Mouse (Mus musculus): ENCODE results near the gene Tenm2.
A peak's percentile ranks its signal among the peaks of the same experiment; 100 is the strongest.

Gene Tenm2

DNA sequence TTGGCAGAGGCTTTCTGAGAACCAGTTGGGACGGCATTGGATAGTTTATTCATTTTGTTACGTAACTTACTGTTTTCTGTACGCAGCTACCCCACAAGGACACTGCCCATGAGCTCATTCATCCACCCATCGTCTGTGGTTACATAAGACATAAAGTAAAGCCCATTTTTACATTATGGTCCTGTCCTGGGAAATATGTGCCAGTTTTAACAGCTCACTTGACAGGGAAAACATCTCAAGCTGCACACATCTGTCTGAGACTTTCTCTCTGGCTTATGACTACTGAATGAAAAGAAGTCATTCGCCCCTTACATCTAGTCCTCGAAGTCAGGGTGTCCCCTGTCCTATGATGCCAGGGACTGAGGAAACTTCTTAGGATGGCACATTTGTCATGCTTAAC lies 884.4 kb downstream of the Tenm2 start:
- DNase-seq (ENCODE audit: low spot score): no peak

DNA sequence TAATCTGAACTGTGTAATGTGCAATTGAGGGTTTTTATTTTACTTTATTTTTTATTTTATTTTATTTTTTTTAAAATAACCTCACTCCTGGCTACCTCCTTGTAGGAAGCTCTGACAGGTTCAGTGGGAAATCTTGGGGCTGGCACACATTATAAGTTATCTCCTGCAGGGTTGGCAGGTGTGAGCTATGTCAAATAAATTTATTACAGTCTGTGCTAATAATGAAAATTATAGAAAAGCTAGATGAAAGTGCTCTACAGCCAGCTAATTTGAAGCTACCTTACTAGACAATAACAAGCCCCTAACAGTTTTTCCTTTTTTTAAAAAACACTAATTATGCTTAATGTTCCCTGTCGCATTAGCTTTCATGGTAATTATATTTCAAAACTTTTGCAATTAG lies 885.5 kb downstream of the Tenm2 start:
- no peak for DNase-seq (ENCODE audit: low spot score)

DNA sequence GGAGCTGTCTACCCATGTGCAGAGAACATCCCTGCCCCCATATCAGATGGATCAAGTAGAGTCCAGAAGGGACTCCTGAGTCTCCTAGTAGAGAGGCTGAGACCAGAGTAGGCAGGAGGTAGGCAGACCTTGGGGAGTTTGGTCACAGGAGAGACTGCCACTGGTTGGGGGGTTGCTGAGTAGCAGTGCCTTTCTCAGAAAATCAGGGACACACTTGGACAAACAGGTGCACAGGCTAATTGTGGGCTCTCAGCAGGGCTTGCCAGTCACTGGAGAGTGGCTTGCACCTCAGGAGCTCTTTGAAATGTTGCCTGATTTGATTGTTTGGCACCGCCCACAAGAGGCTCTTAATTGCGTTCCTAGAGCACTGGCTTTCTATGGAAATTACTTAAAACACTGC lies 885.9 kb downstream of the Tenm2 start:
- no peak for DNase-seq (ENCODE audit: low spot score)

DNA sequence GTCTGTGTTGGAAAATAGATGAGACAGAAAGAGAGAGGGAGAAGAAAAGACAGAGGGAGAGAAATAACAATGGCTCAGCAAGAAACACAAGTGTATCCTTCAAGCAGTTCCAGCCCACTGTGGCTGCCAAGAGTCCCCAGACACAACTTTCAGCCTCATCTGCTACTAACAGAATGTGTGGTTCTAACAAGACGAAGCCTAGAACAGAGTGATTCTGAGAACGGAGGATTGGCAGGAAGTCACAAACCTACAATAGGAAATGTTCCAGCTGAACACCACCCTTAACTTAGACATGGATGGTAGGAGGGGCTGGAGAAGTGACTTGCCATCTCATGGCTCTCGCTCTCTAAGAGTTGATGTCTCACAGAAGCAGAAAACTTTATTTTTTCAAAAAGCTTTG lies 894.0 kb downstream of the Tenm2 start:
- no peak for DNase-seq (ENCODE audit: low spot score)

DNA sequence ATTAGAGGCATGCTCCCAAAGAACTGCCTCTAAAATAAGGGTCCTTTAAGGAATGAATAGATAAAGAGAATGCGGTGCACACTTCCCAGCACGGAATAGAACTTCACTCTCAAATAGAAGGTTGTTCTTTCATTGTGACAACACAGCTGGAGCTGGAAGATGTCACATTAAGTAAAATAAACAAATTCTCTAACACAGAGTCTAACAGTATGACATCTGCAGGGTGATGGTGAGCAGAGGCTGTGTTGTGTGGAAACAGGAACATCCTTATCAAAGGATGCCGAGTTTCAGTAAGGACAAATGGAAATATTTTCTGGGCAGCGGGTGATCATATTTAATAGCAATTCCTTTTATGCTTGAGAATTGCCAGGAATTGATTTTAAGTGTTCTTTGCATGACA lies 897.3 kb downstream of the Tenm2 start:
- DNase-seq (ENCODE audit: low spot score): no peak

DNA sequence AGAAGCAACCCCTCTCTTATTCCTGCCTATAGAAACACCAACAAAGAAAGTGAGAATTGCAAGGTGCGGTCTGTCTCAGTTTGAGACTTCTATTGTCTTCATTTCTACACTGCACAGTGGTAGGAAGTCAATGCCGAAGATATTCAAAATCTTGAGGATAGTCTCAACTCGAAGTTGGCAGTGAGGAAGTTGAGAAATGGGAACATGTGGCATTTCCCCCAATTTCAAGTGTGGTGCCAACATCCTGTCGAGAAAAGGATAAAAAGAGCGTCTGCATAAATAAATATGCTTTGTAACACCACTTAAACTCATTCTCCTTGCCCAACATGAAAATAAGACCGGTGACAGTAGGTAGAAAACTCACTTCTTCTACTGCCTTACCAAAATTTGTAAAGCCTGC lies 898.7 kb downstream of the Tenm2 start:
- no peak for DNase-seq (ENCODE audit: low spot score)

DNA sequence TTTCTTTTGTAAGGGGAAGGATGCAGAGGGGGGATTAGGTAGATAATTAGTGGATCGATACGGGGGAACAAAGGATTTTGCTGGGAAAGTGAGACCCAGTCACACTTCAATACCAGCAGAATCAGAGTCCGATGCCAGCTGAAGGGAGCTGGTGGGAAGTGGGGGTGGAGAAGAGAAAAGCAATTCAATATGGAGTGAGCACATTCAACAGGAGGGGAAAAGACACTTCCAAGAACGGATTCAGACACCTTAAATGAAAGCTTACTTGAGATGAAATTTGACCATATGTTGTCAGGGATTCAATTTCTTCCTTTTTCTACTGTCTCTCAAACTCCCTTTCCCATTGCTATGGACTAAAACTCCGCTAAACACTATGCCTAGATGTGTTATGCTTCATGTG lies 900.6 kb downstream of the Tenm2 start:
- DNase-seq (ENCODE audit: low spot score): no peak

DNA sequence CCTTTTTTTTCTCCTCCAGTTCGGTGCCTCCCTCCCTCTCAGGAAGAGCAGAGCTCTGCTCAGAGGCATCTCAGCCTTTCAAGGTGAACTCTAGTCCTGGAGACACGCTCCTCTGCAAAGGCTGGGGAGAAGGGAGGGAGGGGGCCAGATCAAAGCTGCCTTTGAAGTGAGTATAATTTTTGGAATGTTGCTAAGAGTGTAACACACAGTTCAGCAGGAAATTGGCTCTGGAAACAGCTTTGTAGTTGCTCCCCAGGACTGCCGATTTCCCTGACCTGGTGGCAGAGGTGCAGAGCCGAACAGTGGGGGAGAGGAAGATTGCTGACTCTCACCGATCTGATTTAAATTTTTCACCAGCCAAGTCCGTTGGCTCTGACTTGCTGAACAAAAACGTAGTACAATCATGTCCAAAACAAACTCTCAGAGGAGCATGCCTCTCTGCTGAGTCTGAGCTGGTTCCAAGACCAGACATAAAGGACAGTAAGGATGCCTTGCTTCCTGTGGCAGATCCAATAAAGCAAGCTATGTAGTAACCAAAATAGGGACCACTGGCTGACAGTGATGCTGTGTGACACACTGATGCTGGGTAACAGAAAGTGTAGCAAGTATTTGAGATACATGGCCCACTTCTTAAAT lies 901.5 kb downstream of the Tenm2 start:
- DNase-seq (ENCODE audit: low spot score): no peak

DNA sequence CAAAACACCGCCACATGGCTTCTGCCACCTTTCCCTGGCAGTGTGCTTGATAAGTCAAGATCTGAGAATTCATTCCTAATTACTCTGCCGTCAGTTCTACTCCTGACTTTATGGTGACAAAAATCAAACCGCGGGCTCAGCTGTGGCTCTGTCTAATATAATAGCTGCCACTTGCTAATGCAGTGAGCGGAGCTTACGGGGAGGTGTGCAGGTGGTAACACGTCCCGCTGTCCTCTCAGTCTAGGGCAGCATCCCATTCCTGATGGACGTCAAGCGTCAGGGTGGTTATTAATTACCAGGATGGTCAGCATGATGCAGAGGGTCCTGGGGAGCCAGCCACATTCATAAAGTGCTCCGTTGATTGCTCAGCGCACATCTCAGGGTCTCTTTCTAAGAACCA lies 903.5 kb downstream of the Tenm2 start:
- no peak for DNase-seq (ENCODE audit: low spot score)

DNA sequence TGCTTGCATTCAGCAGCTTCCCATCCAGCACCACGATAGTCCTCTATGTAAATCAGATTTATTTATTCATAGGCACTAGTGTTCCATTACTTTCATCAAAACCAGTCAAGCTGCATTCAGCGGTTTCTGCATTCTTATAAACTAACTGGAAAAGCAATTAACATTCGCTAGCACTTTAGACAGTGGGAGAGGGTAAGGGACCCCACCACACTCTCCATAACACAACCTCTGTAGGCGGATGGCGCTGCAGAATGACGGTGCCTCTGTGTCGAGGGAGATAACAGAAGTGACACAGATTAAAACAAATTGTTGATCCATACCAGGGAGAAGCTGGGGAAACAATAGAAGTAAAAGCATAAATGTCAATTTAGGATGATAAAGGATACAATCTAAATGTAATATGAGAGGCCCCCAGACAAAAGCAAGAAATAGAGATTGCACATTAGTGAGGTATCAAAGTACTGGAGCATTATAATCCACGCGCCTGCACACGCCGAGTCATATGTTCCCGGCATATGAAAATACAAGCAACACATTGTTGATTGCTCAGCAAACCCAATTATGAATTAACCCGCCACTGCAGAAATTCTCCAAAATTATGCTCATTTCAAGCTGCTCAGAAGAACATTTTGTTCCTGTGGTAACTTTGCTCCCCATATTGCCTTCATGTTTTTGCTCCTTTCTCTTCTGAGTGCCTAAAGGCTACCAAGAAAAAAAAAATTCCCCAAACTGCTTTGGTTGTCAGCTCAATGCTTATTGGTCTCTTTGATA lies 904.2 kb downstream of the Tenm2 start:
- no peak for DNase-seq (ENCODE audit: low spot score)

DNA sequence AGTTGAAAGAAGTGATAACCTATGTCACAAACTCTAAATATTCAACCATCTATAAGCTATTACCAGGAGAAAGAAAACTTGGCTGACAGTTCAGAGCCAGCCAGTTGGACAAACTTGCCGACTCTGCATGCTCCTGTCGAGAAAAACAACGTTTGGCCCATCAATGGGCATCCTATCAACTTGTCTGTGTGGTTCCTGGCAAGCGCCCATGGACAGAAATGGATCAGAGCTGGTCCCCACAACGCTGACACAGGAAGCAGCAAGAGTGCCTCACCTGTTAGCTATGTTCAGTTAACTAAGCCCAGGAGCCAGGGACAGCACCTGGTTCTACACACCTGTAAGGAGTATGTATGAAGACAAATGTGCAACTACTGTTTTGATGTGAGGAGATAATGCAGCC lies 908.5 kb downstream of the Tenm2 start:
- no peak for DNase-seq (ENCODE audit: low spot score)

DNA sequence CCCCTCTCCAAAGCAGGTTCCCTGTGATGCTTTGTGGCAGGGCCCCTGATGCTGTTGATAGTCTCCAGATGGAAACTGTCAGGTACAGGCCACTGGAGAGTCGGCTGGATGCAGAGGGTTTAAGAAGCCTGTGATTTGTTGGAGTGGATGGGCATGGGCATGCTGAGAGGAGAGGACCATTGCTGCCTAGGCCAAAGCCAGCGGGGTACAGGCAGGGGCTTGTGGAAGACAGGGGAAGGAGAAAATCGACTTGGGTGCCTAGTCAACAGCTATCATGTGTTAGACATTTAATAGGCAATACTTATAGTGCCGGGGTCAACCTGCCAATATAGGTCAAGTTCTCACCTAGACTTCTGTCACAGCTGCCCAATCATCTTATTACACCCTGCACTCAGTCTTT lies 926.4 kb downstream of the Tenm2 start:
- no peak for DNase-seq (ENCODE audit: low spot score)

DNA sequence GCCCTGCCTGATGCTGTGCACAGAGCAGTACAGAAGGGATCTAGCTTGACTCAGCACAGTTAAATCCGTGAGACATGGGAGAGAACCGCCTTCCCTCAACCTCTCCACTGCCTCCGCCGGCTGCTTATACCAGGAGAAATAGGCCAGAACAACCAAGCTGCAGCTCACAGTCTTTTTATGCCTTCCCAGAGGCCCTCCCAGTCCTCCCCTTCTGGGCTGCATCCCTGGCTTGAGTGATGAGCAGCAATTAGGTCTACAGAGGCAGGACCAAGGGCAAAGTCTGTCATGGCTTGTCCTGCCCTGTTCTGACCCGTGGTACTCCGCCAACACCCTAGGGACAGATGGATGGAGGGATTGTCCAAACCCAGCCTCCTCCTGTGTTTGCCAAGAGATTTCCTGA lies 928.5 kb downstream of the Tenm2 start:
- DNase-seq (ENCODE audit: low spot score): no peak

DNA sequence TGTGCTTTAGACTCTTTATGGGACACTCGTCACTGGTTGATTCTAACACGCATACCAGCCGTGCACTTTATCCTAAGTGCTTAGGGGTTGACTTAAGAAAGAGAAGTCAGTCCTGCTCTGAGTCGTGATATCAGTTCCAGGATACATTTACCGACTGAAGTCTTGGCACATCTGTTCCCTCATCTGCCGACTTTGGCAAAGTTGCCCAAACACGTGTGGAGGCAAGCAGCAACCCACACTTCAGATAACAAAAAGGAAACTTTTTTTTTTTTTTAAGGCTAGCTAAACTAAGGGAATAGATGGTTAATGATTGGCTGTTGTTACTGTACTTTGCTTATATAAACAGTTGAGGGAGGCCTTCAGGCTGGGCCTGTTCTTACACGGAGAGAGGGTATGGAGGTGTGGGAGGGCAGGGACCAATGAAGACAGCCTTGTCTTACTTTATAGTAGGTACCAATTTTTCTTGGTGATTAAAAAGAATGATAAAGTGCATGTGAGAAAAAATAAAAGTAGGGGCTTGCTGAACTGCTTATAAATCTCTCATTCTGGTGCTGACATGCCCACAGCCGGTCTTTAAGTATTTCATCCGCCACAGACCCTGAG lies 930.3 kb downstream of the Tenm2 start:
- no peak for DNase-seq (ENCODE audit: low spot score)

DNA sequence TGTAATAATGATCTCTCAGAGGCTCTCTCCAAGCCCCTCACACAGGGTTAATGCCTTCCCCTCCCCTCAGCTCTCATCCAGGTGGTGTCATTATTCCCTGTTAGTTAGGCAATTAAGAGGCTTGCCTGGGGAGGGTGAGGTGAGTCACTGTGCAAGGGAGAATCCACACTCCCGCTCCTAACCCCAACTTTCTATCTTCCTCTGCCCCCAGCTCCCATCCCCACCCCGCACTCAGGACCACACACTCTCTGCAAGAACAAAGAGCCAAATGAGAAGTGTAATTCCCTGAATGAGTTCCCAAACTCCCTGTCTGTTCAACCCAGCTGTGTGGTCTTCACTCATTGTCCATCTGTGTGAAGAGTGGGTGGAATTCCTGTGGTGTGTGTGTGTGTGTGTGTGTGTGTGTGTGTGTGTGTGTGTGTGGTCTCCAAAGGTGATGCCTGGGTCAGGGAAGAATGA lies 932.8 kb downstream of the Tenm2 start:
- DNase-seq (ENCODE audit: low spot score): no peak

DNA sequence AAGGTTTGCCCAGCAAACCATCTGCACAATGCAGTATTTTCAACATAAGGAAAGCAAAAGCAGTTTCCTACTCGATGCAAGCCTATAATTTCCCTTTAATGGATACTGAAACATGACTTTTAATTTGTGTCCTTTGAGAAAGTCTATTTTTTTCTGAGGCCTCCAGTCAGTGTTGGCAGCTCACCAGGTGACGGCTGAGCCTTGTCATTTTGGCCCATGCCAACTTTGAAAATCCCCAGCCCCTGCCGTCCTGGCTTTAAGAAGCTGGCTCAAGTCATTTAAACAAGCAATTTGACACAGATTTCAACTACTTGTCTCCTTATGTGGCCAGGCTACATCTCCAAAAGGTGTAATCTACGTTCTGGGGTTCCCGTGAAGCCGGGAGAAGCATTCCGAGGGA lies 933.7 kb downstream of the Tenm2 start:
- no peak for DNase-seq (ENCODE audit: low spot score)

DNA sequence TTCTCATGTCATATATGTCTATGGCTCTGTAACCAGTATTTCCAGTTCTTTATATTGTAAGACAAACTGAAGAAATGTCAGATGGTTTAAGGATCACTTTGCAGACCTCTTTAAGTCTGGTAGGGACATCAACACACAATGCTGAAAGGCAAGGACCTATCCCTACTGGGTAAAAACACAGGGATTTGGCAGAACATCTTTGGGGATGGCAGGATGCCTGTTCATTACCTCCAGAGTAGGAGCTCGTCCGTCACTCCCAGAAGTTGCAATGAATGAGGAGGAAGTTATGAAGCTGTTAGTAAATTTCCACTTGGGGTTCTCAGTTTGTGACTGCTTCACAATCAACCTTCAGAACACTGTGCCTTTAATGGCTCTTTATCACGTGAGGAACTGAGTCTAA lies 939.2 kb downstream of the Tenm2 start:
- no peak for DNase-seq (ENCODE audit: low spot score)

DNA sequence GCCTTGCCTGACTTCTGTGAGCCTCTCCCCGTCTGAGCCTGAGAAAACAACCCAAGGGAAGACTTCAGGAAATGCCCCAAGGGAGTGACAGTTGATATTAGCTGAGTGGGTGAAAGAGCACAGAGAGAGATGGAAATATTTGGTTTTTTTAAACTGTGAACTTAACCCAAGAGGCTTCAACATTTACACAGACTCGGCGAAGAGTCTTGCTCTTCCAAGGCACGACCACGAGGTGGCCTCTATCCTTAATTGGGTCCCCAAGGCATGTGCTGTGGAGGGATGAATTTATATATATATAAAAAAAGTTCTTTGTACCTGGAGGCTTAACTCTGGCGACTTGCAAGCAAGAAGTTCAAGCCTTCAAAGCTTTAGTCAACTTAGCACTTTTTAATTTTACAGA lies 943.6 kb downstream of the Tenm2 start:
- DNase-seq (ENCODE audit: low spot score): no peak

DNA sequence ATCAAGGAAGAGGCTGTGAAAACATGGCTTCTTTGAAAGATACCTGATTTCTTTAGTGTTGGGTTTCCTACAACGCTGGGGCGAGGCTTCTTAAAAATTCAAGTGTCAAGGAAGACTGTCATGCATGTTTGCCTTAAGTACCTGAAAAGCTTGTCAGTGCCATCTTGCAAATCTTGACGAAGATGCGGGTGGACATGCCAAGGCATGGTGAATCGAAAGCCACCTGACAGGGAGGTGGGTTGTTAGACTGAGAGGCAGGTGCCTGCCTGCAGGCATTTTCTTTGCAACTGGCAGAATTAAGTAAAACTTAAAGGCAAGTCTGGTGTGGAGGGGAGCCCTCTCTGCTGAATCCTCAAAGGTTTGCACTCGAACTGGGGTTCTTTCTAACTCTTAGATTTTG lies 949.5 kb downstream of the Tenm2 start:
- DNase-seq (ENCODE audit: low spot score): no peak

DNA sequence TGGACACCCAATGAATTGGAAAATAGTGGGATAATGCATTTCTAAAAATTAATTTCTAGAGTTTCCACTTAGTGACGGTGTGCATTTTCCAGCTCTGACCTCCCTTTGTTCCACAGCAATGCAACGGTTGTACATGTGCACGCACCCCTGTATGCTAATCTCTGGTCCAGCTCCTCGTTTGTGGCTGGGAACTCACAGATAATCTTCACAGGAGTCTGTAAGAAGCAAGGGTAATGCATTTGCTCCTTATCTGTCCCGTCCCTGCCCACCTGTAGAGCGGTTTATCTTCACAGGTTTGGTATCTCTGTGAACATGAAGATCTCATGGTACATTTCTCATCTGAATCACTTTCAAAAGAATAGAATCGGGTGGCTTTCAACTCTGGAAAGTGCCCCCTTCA lies 955.2 kb downstream of the Tenm2 start:
- DNase-seq (ENCODE audit: low spot score): peak; percentile 31

DNA sequence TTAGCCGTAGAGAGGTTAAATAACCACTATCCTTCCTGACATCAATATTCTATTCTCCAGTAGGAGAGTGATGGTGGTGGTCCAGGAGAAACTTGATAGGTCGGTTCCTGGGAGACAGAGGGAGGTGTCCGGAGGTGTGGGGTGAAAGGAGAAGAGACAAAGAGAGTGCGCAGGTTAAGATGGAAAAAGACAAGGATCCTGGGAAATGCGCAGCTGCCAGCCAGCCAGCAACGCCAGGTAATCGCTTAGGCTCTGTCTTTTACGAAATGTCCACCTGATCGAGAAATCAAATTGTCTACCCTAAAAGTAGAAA lies 957.9 kb downstream of the Tenm2 start:
- DNase-seq (ENCODE audit: low spot score): no peak

DNA sequence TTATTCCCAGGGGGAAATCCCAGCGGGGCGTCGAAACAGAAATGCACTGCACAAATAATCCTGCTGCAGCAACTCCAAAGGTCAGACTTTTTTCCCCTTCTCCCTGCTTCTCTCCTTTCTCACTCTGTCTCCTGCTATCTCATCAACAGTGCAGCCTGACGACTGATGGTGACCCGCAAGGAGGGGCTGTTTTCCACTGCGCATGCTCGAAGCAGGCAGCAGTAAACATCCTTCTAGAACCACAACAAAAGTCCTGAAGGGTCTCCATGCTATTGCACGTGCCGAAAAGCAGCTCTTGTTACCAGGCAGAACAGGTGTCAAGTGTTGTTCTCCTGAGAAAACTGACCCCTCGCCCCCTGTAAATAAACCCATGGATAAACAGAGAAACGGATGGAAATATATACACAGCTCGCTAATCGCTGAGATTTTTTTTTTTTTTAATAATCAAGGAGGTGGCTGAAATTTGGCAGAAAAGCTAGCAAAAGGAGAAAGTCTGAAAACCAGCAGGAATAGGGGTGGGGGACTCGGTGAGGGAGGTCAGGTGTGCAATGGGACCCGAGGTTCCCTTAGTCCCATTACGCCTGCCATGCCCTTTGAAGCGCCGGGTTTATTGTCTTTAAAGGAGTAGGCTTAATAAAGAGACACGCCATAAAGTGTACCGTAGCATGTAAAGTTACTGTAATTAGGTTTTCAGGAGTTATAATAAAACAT lies 958.4 kb downstream of the Tenm2 start:
- DNase-seq (ENCODE audit: low spot score): no peak

DNA sequence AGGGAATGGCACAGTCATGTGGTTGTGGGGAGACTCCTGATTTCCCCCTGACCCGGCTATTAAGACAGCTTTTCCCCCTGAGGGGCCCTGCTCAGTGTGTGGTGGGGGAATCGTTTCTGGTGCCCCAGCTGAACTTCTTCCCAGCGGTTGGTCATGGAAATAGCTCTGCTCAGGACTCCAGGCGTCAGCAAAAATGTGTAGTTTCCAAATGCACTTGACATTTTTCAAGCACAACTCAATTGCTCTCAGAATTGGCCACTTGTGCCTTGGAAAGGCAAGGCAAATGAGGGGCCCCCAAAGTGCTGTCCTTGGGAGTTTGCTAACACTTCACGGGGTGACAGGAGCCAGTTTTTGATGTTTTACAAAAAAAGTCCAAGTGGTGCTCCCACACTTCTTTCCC lies 959.7 kb downstream of the Tenm2 start:
- DNase-seq (ENCODE audit: low spot score): no peak
